Mouse (Mus musculus): ENCODE measurements at regions not wholly inside any gene's neighbourhood (a gene's known extent, or its start where the extent isn't known, plus 50 kb on each side); places are given as distances from the start of the nearest gene placed in this dataset.

DNA sequence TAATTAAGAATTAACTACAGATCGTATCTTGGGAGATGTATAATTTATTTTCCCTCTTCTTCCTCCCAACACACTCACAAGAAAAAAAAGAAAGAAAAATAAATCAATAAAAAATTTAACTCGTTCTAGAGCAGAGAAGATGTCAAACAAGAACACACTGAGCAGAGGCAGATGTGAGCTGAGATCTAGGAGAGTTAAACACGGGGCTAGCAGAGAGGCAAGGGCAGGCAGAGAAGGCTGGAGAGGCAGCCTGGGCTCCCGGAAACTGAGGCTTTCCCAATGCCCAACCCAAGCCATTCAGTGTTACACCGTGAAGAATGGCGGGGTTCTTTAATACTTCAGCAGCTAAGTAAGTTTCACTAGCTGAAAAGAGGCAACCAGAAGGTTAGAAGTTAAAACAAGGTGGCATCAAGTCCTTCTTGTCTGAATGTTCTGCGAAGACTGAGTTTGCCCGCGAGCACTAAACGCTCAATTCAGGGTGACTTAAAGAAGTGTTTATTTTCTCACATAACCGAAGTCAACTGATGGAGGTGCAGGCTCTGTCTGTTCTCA, 382.7 kb upstream of the Zfp703 start:
- TF ChIP-seq POLR2A (IDR thresholded peaks at IDR 0.05; ENCODE audit: borderline replicate concordance, low read depth, low read length) (no peak), CTCF (IDR thresholded peaks at IDR 0.05; ENCODE audit: low read depth, low read length) (no peak)
